Mouse (Mus musculus) Muller cell, postnatal 12 days (primary cell): Measurements from ENCODE around the gene 1700029I15Rik.

Experiments used
- DNase-seq: peaks from one replicate; pipeline ENCODE4 v3.0.0-alpha.2; 2015; ENCODE audit errors: inconsistent ontology term

The 1700029I15Rik gene

GRCm38 (mm10) chr2:92426426-92426825 is 44.1 kb downstream of the 1700029I15Rik start:
- DNase-seq = peak; percentile 26

- peak; percentile 87 for DNase-seq
These were observed 45.5 kb downstream of the 1700029I15Rik start for GRCm38 (mm10) chr2:92427882-92428281.

- DNase-seq = no peak
These were observed 47.8 kb downstream of the 1700029I15Rik start for GRCm38 (mm10) chr2:92430089-92430488.

GRCm38 (mm10) chr2:92430723-92431541 is 48.6 kb downstream of the 1700029I15Rik start:
- peak; percentile 75 for DNase-seq

GRCm38 (mm10) chr2:92431611-92432179 is 49.4 kb downstream of the 1700029I15Rik start:
- DNase-seq = no peak

- peak; percentile 57 for DNase-seq
These were observed 50.3 kb downstream of the 1700029I15Rik start for GRCm38 (mm10) chr2:92432299-92433295.

GRCm38 (mm10) chr2:92433578-92434374 is 51.4 kb downstream of the 1700029I15Rik start, which contains the start of gene Cry2:
Cry2 (minus strand) TSS chr2:92434043.
- peak; percentile 100 for DNase-seq

GRCm38 (mm10) chr2:92434375-92434745 is 52.0 kb downstream of the 1700029I15Rik start:
- DNase-seq = no peak

GRCm38 (mm10) chr2:92435023-92435422 is 52.7 kb downstream of the 1700029I15Rik start:
- DNase-seq = no peak
